Comparison of ENCODE assay signal across 8 mouse cellular contexts in the genomic region with DNA sequence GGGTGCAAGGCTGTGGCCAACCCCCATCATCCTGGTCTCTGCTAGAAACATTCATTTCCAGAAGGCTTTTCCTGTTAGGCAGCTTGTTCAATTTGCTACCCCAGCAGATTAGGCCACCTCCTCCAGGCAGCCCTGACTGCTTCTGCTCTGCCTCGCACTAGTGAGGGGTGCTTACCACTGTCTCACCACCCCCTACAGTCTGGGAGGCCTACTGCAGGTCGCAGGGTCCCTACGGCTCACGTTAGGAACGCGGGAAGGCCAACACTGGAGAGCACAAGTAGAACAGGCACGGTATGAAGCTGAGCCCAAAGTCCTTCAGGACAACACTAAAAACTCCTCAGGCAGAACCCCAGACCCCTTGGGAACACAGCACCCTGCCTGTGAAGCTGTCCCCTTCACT. TPM values are rescaled to one million over a fixed set of nuclear protein-coding genes. Genes with fewer than 3 reads are reported as not detected.
A peak's percentile ranks its signal among the peaks of the same experiment; 100 is the strongest.
DNase-seq lines count a peak whose midpoint lies in the region; ATAC-seq lines count a peak whose summit lies in the region.
"Had no signal": no experiment of that assay in that cellular context is flagged by ENCODE, and none has a peak within 500 bp of the region (broad histone marks: within the 10 kb centered on the region; RNA-seq: fewer than 3 reads in every experiment).

No protein-coding gene starts in this region.

- no peaks in the 10 kb centered on the region for H3K9me3 ChIP-seq in lung, embryonic 15.5 days
- H3K9me3 ChIP-seq in forebrain, embryonic 10.5 days: no peaks in the 10 kb centered on the region
- H3K9me3 ChIP-seq in limb, embryonic 15.5 days: no peaks in the 10 kb centered on the region
- no peaks in the 10 kb centered on the region for H3K9me3 ChIP-seq in stomach, embryonic 16.5 days (replicated peaks; ENCODE audit: control insufficient read depth, low read length)

- peak overlapping the region; percentile 100 for H3K9ac ChIP-seq in lung, embryonic 15.5 days
- H3K9ac ChIP-seq in limb, embryonic 15.5 days: no peak overlapping the region
- H3K9ac ChIP-seq in stomach, embryonic 16.5 days (ENCODE audit: low read length): peak overlapping the region; percentile 100

- no peak for ATAC-seq in lung, embryonic 15.5 days (ENCODE audit: borderline replicate concordance, extremely low read depth, low FRiP score, low TSS enrichment)
- ATAC-seq in limb, embryonic 15.5 days (ENCODE audit: insufficient number of reproducible peaks, low FRiP score, low TSS enrichment, low read depth): no peak
- ATAC-seq in stomach, embryonic 16.5 days (ENCODE audit: insufficient read depth, low FRiP score): no peak

- H3K36me3 ChIP-seq in lung, embryonic 15.5 days: peaks cover 37% of the 10 kb centered on the region
- H3K36me3 ChIP-seq in forebrain, embryonic 10.5 days (replicated peaks): peaks cover 53% of the 10 kb centered on the region
- peaks cover 48% of the 10 kb centered on the region for H3K36me3 ChIP-seq in limb, embryonic 15.5 days
- peaks cover 19% of the 10 kb centered on the region; the same call in 1 of the 2 replicates for H3K36me3 ChIP-seq in stomach, embryonic 16.5 days (ENCODE audit: control insufficient read depth, insufficient read depth, low read length)

- no peak for DNase-seq in lung, adult 18-20 months
- no peak for DNase-seq in forebrain, embryonic 10.5 days (ENCODE audit: extremely low spot score, low spot score)
- DNase-seq in urinary bladder, postnatal 14 days (ENCODE audit: low spot score): no peak
- DNase-seq in MN1 (ENCODE audit: low spot score): no peak
- DNase-seq: cerebellum, adult 11 months had no signal

- peak overlapping the region; percentile 98; the same call in 1 of the 2 replicates for H3K27ac ChIP-seq in lung, embryonic 15.5 days
- H3K27ac ChIP-seq in forebrain, embryonic 10.5 days: peak overlapping the region; percentile 99
- H3K27ac ChIP-seq in limb, embryonic 15.5 days: 0 out of 2 replicates have a peak overlapping the region, but pooled peaks have one; percentile 57
- peak overlapping the region; percentile 99 for H3K27ac ChIP-seq in stomach, embryonic 16.5 days (ENCODE audit: low read length)

- 67% methylated on average over 7 of the region's 7 CpGs for WGBS in lung, embryonic 15.5 days
- WGBS in forebrain, embryonic 10.5 days: 85% methylated on average over 7 of the region's 7 CpGs
- 83% methylated on average over 7 of the region's 7 CpGs for WGBS in limb, embryonic 15.5 days
- WGBS in stomach, embryonic 16.5 days: 74% methylated on average over 7 of the region's 7 CpGs

- H3K4me1 ChIP-seq in lung, embryonic 15.5 days: peaks cover 80% of the 10 kb centered on the region
- peaks cover 67% of the 10 kb centered on the region for H3K4me1 ChIP-seq in forebrain, embryonic 10.5 days
- peaks cover 72% of the 10 kb centered on the region for H3K4me1 ChIP-seq in limb, embryonic 15.5 days
- peaks cover 60% of the 10 kb centered on the region for H3K4me1 ChIP-seq in stomach, embryonic 16.5 days (ENCODE audit: control insufficient read depth, insufficient read depth, low read length)

- no peaks in the 10 kb centered on the region for H3K27me3 ChIP-seq in lung, embryonic 15.5 days
- peaks cover 9% of the 10 kb centered on the region for H3K27me3 ChIP-seq in forebrain, embryonic 10.5 days (ENCODE audit: poor library complexity, severe bottlenecking)
- H3K27me3 ChIP-seq in limb, embryonic 15.5 days: no peaks in the 10 kb centered on the region
- no peaks in the 10 kb centered on the region for H3K27me3 ChIP-seq in stomach, embryonic 16.5 days (ENCODE audit: control insufficient read depth, insufficient read depth, low read length)

- H3K4me2 ChIP-seq in lung, embryonic 15.5 days: peak overlapping the region; percentile 93
- H3K4me2 ChIP-seq in limb, embryonic 15.5 days: peak overlapping the region; percentile 87
- H3K4me2 ChIP-seq in stomach, embryonic 16.5 days (ENCODE audit: low read depth, low read length): peak overlapping the region; percentile 96

- H3K4me3 ChIP-seq in lung, embryonic 15.5 days: peak overlapping the region; percentile 99
- H3K4me3 ChIP-seq in forebrain, embryonic 10.5 days: peak overlapping the region; percentile 99; the same call in 1 of the 2 replicates
- peak overlapping the region; percentile 98 for H3K4me3 ChIP-seq in limb, embryonic 15.5 days
- peak overlapping the region; percentile 96 for H3K4me3 ChIP-seq in stomach, embryonic 16.5 days (replicated peaks; ENCODE audit: low read length)

RNA-seq across cellular contexts. Expression of gene Akt1, which starts 2.8 kb away (rescaled TPM):
- 145 and 157 TPM in 2 replicates for polyA plus RNA-seq in lung, embryonic 15.5 days (2015; fragmentation: Nextera tagmentation; extraction: Ambion mirVana)
- 39.2 and 41.9 TPM in 2 replicates for polyA plus RNA-seq in forebrain, embryonic 10.5 days (2016; fragmentation: Nextera tagmentation; extraction: Ambion mirVana)
- polyA plus RNA-seq in limb, embryonic 15.5 days (2015; fragmentation: Nextera tagmentation; extraction: Ambion mirVana): 75.1 and 86.0 TPM in 2 replicates
- 50.7 and 52.8 TPM in 2 replicates for polyA plus RNA-seq in stomach, embryonic 16.5 days (2015; fragmentation: Nextera tagmentation; extraction: Ambion mirVana)

RNA-seq across cellular contexts. Expression of gene Zbtb42, which starts 6.7 kb away (rescaled TPM):
- 11.4 TPM in 2 replicates for polyA plus RNA-seq in lung, embryonic 15.5 days (2015; fragmentation: Nextera tagmentation; extraction: Ambion mirVana)
- 4.1 and 4.3 TPM in 2 replicates for polyA plus RNA-seq in forebrain, embryonic 10.5 days (2016; fragmentation: Nextera tagmentation; extraction: Ambion mirVana)
- 3.4 and 3.7 TPM in 2 replicates for polyA plus RNA-seq in limb, embryonic 15.5 days (2015; fragmentation: Nextera tagmentation; extraction: Ambion mirVana)
- 9.7 and 12.2 TPM in 2 replicates for polyA plus RNA-seq in stomach, embryonic 16.5 days (2015; fragmentation: Nextera tagmentation; extraction: Ambion mirVana)

RNA-seq across cellular contexts. Expression of gene Siva1, which starts 27.4 kb away (rescaled TPM):
- polyA plus RNA-seq in lung, embryonic 15.5 days (2015; fragmentation: Nextera tagmentation; extraction: Ambion mirVana): 232 and 246 TPM in 2 replicates
- polyA plus RNA-seq in forebrain, embryonic 10.5 days (2016; fragmentation: Nextera tagmentation; extraction: Ambion mirVana): 361 and 369 TPM in 2 replicates
- polyA plus RNA-seq in limb, embryonic 15.5 days (2015; fragmentation: Nextera tagmentation; extraction: Ambion mirVana): 195 and 218 TPM in 2 replicates
- 152 and 171 TPM in 2 replicates for polyA plus RNA-seq in stomach, embryonic 16.5 days (2015; fragmentation: Nextera tagmentation; extraction: Ambion mirVana)

RNA-seq across cellular contexts. Expression of gene Cep170b, which starts 48.4 kb away (rescaled TPM):
- polyA plus RNA-seq in lung, embryonic 15.5 days (2015; fragmentation: Nextera tagmentation; extraction: Ambion mirVana): 18.6 and 20.8 TPM in 2 replicates
- polyA plus RNA-seq in forebrain, embryonic 10.5 days (2016; fragmentation: Nextera tagmentation; extraction: Ambion mirVana): 5.9 and 7.9 TPM in 2 replicates
- polyA plus RNA-seq in limb, embryonic 15.5 days (2015; fragmentation: Nextera tagmentation; extraction: Ambion mirVana): 24.0 and 26.7 TPM in 2 replicates
- 19.8 and 21.9 TPM in 2 replicates for polyA plus RNA-seq in stomach, embryonic 16.5 days (2015; fragmentation: Nextera tagmentation; extraction: Ambion mirVana)

RNA-seq across cellular contexts. Expression of gene Adssl1, which starts 52.0 kb away (rescaled TPM):
- polyA plus RNA-seq in lung, embryonic 15.5 days (2015; fragmentation: Nextera tagmentation; extraction: Ambion mirVana): 8.3 and 9.3 TPM in 2 replicates
- 4.9 and 6.6 TPM in 2 replicates for polyA plus RNA-seq in forebrain, embryonic 10.5 days (2016; fragmentation: Nextera tagmentation; extraction: Ambion mirVana)
- polyA plus RNA-seq in limb, embryonic 15.5 days (2015; fragmentation: Nextera tagmentation; extraction: Ambion mirVana): 11.6 and 27.2 TPM in 2 replicates
- polyA plus RNA-seq in stomach, embryonic 16.5 days (2015; fragmentation: Nextera tagmentation; extraction: Ambion mirVana): 2.7 and 10.3 TPM in 2 replicates
